Mouse (Mus musculus) gastrocnemius, postnatal 10 days (tissue): Measurements from ENCODE around the gene Cep152. TPM values are rescaled to one million over a fixed set of nuclear protein-coding genes. Genes with fewer than 3 reads are reported as not detected.
A peak's percentile ranks its signal among the peaks of the same experiment; 100 is the strongest.

ENCODE experiments used
- DNase-seq: peaks from one replicate; pipeline ENCODE4 v3.0.0; 2021; ENCODE audit warnings: mixed read lengths
- total RNA-seq, 2 experiments: library from RNA; stranded (reverse); gene quantifications; 2 replicates each; pipeline ENCODE4 v1.2.3; 2021

Gene Cep152
- total RNA-seq, 2 experiments from 2014 or later: 1.6 to 2.6 TPM

DNA sequence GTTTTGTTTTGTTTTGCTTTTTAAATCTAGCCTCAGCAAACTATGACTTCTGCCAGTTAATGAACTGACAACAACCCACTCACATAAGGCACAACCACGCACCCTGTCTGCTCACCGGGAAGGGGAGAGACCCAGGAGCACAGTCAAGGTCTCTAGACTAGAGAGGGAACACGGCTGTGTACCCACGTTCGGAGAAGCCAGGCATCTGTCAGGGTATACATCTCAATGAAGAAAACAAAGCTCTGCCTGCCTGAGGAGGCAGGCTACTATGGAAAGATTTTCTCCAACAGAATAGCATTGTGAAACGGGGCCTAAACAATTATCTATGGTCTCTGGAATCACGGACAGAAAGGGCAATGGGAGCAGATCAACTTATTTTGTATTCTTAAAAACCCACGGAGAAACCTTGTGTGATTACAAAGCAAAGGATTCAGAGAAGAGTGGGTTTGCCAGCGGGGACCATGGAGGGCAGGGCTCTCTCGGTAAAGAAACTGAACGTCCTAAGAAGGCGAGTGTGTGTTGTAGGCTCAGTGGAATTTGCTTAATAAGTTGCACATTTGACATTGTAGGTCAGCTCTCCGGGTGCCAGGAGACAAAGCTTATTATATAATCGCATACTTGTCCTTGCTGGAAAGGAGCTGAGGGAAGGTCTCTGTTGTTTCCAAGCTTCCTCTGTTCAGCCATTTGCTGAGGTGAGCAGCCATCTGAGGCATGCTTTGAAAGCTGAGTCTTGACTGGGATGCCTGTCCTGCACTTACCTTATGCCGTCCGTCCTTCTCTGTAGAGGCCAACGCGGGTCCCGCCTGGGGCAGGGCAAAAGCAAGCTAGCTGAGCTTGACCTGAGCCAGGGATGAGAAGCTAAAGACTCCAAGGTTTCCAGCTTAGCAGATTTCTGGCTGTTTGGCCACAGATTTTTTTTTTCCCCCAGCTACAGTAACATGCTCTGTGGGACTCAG is 66.0 kb downstream of the Cep152 start:
- DNase-seq: peak; percentile 29

DNA sequence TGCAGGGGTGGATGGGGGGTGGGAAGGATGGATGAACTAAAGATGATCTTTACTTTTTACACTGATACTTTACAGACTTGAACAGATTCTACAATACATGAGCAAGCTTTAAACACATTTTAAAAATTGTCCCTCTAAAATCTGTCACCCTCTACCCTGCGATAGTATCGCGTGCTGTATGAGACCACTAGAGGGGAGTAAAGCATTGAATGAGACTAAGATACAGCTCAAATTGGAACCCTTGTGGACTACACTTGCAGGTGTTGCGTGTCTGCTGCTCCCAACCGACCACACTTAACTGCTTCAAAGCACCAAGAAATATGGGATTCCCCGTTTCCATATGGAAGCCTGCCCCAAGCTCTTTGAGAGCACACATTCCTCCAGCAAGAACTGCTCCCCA is 69.1 kb downstream of the Cep152 start:
- DNase-seq: no peak

DNA sequence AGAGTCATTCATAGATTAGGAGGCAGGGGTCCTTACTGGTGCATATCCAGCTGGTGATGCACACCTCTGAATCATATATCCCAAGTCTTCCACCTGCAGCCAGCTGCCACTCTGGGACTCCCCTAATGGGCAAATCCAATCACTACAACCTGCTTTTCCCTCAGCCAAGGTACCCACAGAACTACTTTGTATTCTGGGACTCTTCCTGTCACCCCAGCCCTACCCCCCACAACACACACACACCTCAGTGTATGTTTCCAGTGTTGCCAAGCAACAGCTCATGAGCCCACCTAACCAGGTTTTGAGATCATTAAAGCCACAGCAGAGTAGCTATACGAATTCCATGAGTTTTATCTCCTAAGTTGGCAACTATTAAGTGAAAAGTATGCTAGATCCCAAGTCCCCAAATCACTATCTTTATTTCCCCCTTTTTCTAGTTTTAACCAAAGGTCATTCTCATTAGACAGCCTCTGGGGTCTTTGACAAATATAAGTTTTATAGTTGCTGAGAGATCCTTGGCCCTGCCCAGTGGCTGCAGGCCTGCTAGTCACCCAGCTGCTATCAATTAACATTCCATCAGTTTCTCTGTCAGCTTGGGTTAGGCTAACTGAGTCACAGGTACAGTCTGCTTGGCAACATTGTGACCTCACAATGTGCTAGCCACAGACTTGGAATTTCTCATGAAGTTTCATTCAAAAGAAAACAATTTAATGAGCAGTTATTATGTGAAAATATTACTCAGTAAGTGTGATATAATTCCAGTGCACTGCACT is 75.9 kb downstream of the Cep152 start:
- DNase-seq: no peak

DNA sequence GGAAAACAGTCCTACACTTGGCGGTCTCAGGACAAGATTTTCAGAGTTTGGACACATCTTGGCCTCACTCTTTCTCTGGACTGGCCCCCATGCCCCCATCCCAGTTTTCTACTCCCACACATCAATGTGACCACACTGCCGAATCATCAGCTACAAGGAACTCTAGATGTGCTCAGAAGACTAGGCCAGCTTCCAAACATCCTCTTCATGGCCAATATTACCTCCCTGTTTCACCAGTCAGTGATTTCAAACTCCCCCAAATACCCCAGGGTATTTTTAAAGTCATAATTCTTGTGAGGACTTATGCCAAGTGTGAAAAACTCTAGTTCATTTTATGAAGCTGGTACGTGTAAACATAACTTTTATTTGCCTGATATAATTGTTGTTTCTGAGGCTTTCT is 79.9 kb downstream of the Cep152 start:
- no peak for DNase-seq

DNA sequence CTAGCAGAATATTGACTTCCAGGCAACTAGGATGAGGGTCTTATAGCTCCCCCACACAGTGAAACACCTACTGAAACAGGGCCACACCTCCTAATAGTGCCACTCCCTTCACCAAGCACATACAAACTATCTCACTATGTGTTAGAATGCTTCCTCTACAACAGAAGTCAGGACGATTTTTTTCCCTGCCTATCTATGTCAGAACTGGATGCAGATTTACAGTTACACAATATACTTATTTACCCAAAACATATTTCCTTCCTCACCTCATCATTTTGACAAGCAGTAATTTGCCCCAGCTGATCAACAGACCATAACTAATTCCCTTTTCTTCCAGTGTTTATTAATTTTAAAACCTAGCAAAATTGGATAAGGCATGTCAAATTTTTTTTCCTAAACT is 81.3 kb downstream of the Cep152 start:
- no peak for DNase-seq

DNA sequence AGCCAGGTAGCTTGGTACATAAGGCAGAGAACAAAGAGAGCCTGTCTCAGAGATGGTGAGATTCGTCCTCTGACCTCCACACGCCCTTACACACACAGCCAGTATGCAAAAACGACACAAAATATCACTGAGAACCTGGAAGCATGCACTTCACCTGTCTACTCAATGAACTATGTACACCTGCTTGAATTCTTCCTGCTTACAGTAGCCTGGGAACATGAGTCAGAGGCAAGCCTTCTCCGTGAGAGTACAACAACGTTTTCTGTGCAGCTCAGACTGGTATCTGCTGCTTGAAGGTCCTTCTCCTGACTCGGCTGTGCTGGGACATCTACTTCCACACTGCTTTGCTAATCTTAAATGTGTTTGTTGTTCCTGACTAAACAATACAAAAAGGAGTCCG is 83.5 kb downstream of the Cep152 start:
- no peak for DNase-seq

DNA sequence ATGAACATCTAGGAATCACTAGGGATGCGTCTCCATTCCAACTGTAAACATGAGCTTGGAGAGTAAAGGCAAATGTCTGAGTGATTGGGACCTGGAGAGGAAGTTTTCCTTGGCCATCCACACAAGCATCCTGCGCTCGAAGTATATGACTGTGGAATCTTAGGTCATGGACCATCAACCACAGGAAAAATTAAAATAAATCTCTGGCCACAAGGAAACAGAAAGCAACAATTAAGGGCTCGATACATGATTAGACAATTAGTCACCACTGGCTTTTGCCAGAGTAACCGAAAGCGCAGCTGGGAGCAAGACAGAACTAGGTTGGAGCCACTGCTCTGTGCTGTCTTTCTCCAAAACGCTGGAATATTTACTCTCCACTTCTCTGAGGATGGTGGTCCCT is 84.3 kb downstream of the Cep152 start:
- no peak for DNase-seq

DNA sequence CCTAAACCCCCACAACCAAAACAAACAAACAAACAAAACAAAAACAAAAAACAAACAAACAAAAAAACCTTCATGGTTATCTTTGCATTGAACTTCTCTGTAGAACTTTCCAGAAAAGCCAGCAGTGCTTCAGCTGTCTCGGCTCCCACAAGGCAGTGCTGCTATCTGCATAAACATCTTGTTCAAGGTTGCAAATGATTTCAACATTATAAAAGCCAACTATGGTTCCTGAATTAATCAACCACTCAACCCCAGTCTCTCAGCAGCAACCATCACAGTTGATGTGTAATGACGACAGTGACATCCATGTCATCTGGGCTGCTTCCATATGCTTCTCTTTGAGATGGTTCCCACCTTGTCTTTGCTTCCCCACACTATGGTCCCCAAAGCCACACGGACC is 85.3 kb downstream of the Cep152 start:
- no peak for DNase-seq

DNA sequence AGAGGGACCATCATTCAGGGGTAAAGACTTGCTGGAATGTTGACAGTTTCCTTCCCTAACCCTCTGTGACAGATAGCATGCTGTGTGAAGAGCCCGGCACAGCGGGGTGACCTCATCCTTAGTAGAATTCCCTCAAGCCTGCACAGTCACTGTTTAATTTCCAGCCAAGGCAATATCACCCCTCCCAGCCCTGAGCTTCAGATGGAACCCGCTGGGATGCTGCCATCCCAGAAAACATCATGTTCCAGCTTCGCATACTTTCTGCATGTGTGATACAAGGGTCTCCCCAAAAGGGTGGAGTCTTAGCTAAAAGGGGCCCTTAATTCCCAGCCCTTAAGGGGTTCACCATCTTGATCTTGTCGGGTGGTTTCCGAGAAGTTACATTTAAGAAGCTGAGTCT is 94.2 kb downstream of the Cep152 start:
- peak; percentile 40 for DNase-seq

DNA sequence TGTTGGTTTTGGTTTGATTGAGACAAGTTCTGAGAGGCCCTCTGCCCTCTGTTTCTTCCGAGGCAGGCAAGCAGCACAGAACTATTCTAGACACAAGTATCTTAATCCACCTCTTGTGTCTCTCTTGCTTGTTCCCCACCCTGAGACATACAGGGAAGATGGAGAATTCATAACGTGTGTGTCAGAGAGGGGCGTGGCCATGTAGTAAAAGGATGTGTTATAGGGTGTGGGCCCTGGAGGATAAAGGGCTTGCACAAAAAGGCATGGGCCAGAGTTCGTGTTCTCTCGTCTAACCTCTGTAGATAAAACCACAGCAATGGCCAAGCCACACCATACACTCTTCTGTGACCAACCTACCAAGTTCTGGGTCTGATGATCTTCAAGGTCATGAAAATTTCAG is 98.3 kb downstream of the Cep152 start:
- no peak for DNase-seq

DNA sequence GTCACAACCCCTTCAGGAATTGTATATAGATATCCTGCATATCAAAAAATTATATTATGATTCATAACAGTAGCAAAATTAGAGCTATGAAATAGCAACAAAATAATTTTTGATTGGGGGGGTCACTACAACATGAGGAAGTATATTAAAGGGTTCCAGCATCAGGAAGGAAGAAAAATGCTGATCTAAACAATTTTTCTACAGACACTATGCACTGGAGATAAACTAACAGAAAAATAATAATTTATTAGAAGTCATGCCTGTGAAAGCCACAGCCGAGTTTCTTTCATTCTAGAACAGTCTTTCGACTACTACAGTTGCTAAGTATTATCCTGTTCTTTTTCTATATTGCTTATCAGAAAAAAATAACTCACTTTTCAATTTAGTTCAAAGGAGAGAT is 99.4 kb downstream of the Cep152 start:
- DNase-seq: no peak

DNA sequence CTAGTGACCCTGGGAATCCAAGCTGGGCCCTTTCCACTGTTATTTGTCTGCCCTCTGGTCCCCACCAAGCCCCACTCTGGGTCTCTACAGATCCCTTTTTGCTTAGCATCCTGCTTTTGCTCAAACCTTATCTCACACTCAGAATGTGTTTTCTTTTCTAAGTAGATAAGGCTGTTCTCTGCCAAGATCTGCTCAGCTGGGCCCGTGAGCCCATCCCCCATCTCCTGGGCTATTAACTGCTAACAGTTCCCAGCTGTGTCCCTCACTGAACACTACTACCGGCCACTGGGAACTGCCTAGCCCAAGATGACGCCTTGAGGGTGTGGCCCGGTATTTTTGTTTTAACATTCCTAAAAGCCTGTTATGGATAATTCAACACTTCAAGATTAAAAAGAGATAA is 108.3 kb downstream of the Cep152 start:
- DNase-seq: peak; percentile 41

DNA sequence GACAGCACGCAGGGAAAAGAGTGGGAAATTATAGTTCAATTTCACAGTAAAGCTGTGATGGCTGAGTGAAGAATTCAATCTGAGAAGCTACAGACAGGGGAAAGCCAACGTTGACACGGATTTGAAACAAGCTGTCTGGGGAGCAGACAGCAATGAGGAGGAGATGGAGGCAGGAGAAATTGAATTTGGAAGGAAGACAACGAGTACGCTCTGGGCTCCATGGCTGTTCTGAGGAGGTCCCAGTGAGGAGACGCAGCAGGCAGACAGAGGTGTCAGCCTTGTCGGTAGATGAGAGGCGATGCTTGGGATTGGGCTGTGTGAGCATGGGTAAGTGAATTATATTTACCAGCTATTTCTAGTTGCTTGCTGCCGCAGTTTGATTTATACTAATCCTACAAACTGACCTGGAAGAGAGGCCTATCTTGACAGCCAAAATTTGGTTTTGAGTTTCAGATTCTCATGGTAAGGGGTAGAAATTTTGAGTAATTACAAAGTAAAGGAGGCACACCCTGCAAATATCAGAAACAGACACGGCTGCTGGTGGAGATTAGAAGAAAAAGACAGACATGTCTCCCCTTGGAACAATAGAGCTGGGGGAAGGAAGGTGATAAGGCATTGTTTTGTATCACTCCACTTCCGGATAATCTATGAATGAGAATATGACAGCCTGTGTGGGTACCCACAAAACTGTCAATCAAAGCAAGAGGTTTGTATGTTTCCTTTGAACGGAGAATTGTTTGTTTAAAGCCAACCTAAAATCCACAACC is 109.4 kb downstream of the Cep152 start:
- no peak for DNase-seq

DNA sequence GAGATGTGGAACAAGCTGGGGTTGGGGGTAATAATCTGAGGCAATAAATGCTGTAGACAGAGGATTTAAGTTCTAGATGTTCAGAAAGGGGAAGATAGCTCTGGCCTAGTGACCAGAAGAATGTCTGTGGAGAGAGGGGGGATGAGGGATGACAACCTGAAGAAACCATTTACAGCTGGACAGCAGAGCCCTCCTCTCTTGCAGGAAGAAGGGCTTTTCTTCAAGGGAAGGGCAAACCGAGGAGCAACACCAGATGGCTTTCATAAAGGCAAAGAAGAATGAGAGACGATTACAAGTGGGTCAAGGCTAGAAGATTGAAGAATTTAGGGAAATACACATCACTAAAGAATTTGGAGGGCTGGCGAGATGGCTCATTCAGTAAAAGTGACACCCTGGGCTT is 110.5 kb downstream of the Cep152 start:
- DNase-seq: no peak

Other genes with a start within 250 kb of the Cep152 start
- gene Gm9913, start 120.0 kb downstream of the Cep152 start, total RNA-seq: under 1 TPM; 0.23 to 0.38 TPM
- 100 to 1,000 TPM; 212 to 274 TPM for gene Fbn1, start 117.1 kb downstream of the Cep152 start, total RNA-seq
- 10 to 100 TPM; 82.7 to 88.9 TPM for gene Eid1, start 48.0 kb upstream of the Cep152 start, total RNA-seq
- 1 to 10 TPM; 3.4 to 3.5 TPM for gene Shc4, start 99.0 kb upstream of the Cep152 start, total RNA-seq
- 10 to 100 TPM; 40.3 to 46.0 TPM for gene Secisbp2l, start 157.8 kb upstream of the Cep152 start, total RNA-seq
- gene Galk2, start 234.0 kb upstream of the Cep152 start, total RNA-seq: 10 to 100 TPM; 11.0 to 11.5 TPM
- 100 to 1,000 TPM in 1 of 2 experiments, 10 to 100 TPM in 1; 97.8 to 109 TPM for gene Cops2, start 234.0 kb upstream of the Cep152 start, total RNA-seq